Mouse (Mus musculus): ENCODE measurements around the gene 4933400A11Rik. TPM values are rescaled to one million over a fixed set of nuclear protein-coding genes. Genes with fewer than 3 reads are reported as not detected.

4933400A11Rik gene
- total RNA-seq (2021) (not detected), polyA plus RNA-seq (2012; rRNA removed) (not detected in 2 replicates)
- long read RNA-seq = 0 reads

- DNase-seq = no peak
- Histone ChIP-seq H3K4me3 (no peak within 1 kb of the TSS), H3K27ac (no peak within 1 kb of the TSS), H3K27me3 (ENCODE audit: control insufficient read depth, insufficient read depth, low read length) (no peaks in the 10 kb centered on the region), H3K79me2 (replicated peaks; ENCODE audit: control insufficient read depth, insufficient read depth, low read length) (no peaks in the 10 kb centered on the region), H3K4me1 (ENCODE audit: control insufficient read depth, insufficient read depth, low read length) (no peaks in the 10 kb centered on the region), H3K36me3 (ENCODE audit: control insufficient read depth, insufficient read depth, low read length) (no peaks in the 10 kb centered on the region), H3K9ac (ENCODE audit: low read depth, low read length) (no peak within 1 kb of the TSS)
- no peak for TF ChIP-seq POLR2A (IDR thresholded peaks at IDR 0.05; ENCODE audit: insufficient read depth, low read depth, low read length)
- no peak for TF ChIP-seq EP300 (IDR thresholded peaks at IDR 0.05; ENCODE audit: insufficient read depth, low read depth, low read length)
- no peak for TF ChIP-seq CTCF (IDR thresholded peaks at IDR 0.05)
- WGBS = 80% methylated on average over 3 of the region's 3 CpGs
- intact Hi-C loops (cut with DNase I) = no loop called here
Measured at GRCm38 (mm10) chrX:169779535-169779934, at the start of gene 4933400A11Rik. Gene 4933400A11Rik (minus strand): TSS chrX:169779635.

DNA sequence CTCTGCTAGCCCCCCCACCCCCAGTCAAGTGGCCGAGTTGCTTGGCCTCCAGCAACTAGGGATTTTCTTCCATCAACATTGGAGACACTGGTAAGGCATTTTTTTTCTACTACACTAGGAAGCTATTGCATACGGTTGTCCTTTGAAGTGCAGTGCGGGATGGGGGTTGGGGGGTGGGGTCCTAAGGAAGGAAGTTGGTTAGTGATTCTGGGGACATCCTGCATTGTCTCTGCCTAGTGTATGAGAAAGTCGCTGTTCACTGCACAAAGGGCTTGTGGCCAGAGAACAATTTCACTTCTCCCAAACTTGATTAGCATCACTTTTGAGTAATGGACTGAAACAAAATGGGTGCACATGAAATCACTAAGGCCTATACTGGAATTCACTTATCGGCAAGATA lies 48.7 kb upstream of the 4933400A11Rik start:
- H3K27ac ChIP-seq = no peak overlapping the region
- H3K4me1 ChIP-seq (ENCODE audit: control insufficient read depth, insufficient read depth, low read length) = no peaks in the 10 kb centered on the region; the same call in 1 of the 2 replicates
- H3K27me3 ChIP-seq (ENCODE audit: control insufficient read depth, insufficient read depth, low read length) = no peaks in the 10 kb centered on the region
- H3K36me3 ChIP-seq (ENCODE audit: control insufficient read depth, insufficient read depth, low read length) = no peaks in the 10 kb centered on the region
- no peak overlapping the region for H3K4me3 ChIP-seq
- TF ChIP-seq POLR2A (IDR thresholded peaks at IDR 0.05; ENCODE audit: insufficient read depth, low read depth, low read length) (no peak), CTCF (IDR thresholded peaks at IDR 0.05) (no peak), EP300 (IDR thresholded peaks at IDR 0.05; ENCODE audit: insufficient read depth, low read depth, low read length) (no peak)
- no peaks in the 10 kb centered on the region for H3K79me2 ChIP-seq (replicated peaks; ENCODE audit: control insufficient read depth, insufficient read depth, low read length)
- 41% methylated on average over 5 of the region's 5 CpGs for WGBS
- no peak for DNase-seq
- no peak overlapping the region for H3K9ac ChIP-seq (ENCODE audit: low read depth, low read length)
- intact Hi-C loops (cut with DNase I) = no loop called here

GRCm38 (mm10) chrX:169827720-169828119 lies 48.3 kb upstream of the 4933400A11Rik start:
- H3K79me2 ChIP-seq (replicated peaks; ENCODE audit: control insufficient read depth, insufficient read depth, low read length) = no peaks in the 10 kb centered on the region
- TF ChIP-seq EP300 (IDR thresholded peaks at IDR 0.05; ENCODE audit: insufficient read depth, low read depth, low read length) = no peak
- no peak for TF ChIP-seq POLR2A (IDR thresholded peaks at IDR 0.05; ENCODE audit: insufficient read depth, low read depth, low read length)
- TF ChIP-seq CTCF (IDR thresholded peaks at IDR 0.05) = no peak
- intact Hi-C loops (cut with DNase I) = no loop called here
- H3K27ac ChIP-seq = no peak overlapping the region
- H3K9ac ChIP-seq (ENCODE audit: low read depth, low read length) = no peak overlapping the region
- no peak for DNase-seq
- no peaks in the 10 kb centered on the region for H3K36me3 ChIP-seq (ENCODE audit: control insufficient read depth, insufficient read depth, low read length)
- H3K4me1 ChIP-seq (ENCODE audit: control insufficient read depth, insufficient read depth, low read length) = no peaks in the 10 kb centered on the region; the same call in 1 of the 2 replicates
- H3K27me3 ChIP-seq (ENCODE audit: control insufficient read depth, insufficient read depth, low read length) = no peaks in the 10 kb centered on the region
- no peak overlapping the region for H3K4me3 ChIP-seq
- 44% methylated on average over 7 of the region's 7 CpGs for WGBS

DNA sequence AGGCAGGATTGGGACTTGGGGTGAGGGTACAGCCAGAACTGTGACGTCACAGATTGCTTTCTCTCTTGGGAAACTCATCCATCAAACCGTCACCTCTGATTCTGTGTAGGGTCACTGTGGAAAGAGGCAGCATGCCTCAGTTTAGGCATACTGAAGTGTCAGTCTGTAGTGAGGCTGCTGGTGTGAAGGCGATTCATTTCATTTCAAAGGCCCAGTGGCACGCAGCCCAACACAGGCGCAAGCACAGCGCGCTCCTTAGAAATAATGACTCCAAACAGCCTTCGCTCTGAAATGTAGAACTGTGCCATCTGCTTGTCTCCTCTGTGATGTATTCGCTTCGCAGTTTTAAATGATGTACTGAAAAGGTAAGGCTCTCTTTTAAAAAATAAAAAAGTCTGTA lies 47.5 kb upstream of the 4933400A11Rik start:
- TF ChIP-seq CTCF (IDR thresholded peaks at IDR 0.05) = no peak
- TF ChIP-seq EP300 (IDR thresholded peaks at IDR 0.05; ENCODE audit: insufficient read depth, low read depth, low read length) = no peak
- no peak for TF ChIP-seq POLR2A (IDR thresholded peaks at IDR 0.05; ENCODE audit: insufficient read depth, low read depth, low read length)
- Histone ChIP-seq H3K9ac (ENCODE audit: low read depth, low read length) (no peak overlapping the region), H3K4me1 (ENCODE audit: control insufficient read depth, insufficient read depth, low read length) (no peaks in the 10 kb centered on the region; the same call in 1 of the 2 replicates), H3K27ac (no peak overlapping the region), H3K36me3 (ENCODE audit: control insufficient read depth, insufficient read depth, low read length) (no peaks in the 10 kb centered on the region), H3K79me2 (replicated peaks; ENCODE audit: control insufficient read depth, insufficient read depth, low read length) (no peaks in the 10 kb centered on the region), H3K4me3 (no peak overlapping the region), H3K27me3 (ENCODE audit: control insufficient read depth, insufficient read depth, low read length) (no peaks in the 10 kb centered on the region)
- WGBS = 79% methylated on average over 10 of the region's 10 CpGs
- intact Hi-C loops (cut with DNase I) = no loop called here
- no peak for DNase-seq

- Histone ChIP-seq H3K36me3 (ENCODE audit: control insufficient read depth, insufficient read depth, low read length) (no peaks in the 10 kb centered on the region), H3K9ac (ENCODE audit: low read depth, low read length) (no peak overlapping the region), H3K27me3 (ENCODE audit: control insufficient read depth, insufficient read depth, low read length) (no peaks in the 10 kb centered on the region), H3K4me3 (no peak overlapping the region), H3K4me1 (ENCODE audit: control insufficient read depth, insufficient read depth, low read length) (no peaks in the 10 kb centered on the region), H3K27ac (no peak overlapping the region), H3K79me2 (replicated peaks; ENCODE audit: control insufficient read depth, insufficient read depth, low read length) (no peaks in the 10 kb centered on the region)
- TF ChIP-seq EP300 (IDR thresholded peaks at IDR 0.05; ENCODE audit: insufficient read depth, low read depth, low read length) = no peak
- no peak for TF ChIP-seq CTCF (IDR thresholded peaks at IDR 0.05)
- TF ChIP-seq POLR2A (IDR thresholded peaks at IDR 0.05; ENCODE audit: insufficient read depth, low read depth, low read length) = no peak
- WGBS = 58% methylated on average over 1 of the region's 1 CpGs
- intact Hi-C loops (cut with DNase I) = no loop called here
- no peak for DNase-seq
Measured at GRCm38 (mm10) chrX:169813673-169814072, 34.2 kb upstream of the 4933400A11Rik start.

DNA sequence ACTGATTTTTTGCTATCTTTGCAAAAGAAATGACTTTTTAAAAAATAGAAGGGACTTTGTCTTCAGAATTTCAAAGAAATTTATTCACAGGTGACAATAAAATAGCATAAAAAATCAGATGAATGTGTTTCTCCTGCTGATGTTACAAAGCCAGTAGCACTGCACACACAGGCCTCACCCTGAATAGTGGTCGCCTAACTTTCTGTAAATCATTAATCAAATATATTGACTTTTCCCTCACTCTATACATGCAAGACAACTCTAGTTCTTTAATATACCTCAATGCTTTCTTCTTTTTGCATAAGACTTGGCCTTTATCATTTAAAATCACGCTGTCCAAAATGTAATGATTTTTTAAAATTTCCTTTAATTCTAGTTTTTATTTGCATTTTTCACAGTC lies 32.3 kb upstream of the 4933400A11Rik start:
- no peaks in the 10 kb centered on the region for H3K27me3 ChIP-seq (ENCODE audit: control insufficient read depth, insufficient read depth, low read length)
- WGBS = 84% methylated on average over 2 of the region's 2 CpGs

More for the DNA sequence above, 32.3 kb upstream of the 4933400A11Rik start:
- intact Hi-C loops (cut with DNase I) = no loop called here
- Histone ChIP-seq H3K27ac (no peak overlapping the region), H3K4me1 (ENCODE audit: control insufficient read depth, insufficient read depth, low read length) (no peaks in the 10 kb centered on the region), H3K4me3 (no peak overlapping the region), H3K36me3 (ENCODE audit: control insufficient read depth, insufficient read depth, low read length) (no peaks in the 10 kb centered on the region), H3K79me2 (replicated peaks; ENCODE audit: control insufficient read depth, insufficient read depth, low read length) (no peaks in the 10 kb centered on the region), H3K9ac (ENCODE audit: low read depth, low read length) (no peak overlapping the region)
- no peak for DNase-seq
- TF ChIP-seq EP300 (IDR thresholded peaks at IDR 0.05; ENCODE audit: insufficient read depth, low read depth, low read length) (no peak), CTCF (IDR thresholded peaks at IDR 0.05) (no peak), POLR2A (IDR thresholded peaks at IDR 0.05; ENCODE audit: insufficient read depth, low read depth, low read length) (no peak)
